Mouse (Mus musculus): ENCODE data around the gene Prkch.

DNA sequence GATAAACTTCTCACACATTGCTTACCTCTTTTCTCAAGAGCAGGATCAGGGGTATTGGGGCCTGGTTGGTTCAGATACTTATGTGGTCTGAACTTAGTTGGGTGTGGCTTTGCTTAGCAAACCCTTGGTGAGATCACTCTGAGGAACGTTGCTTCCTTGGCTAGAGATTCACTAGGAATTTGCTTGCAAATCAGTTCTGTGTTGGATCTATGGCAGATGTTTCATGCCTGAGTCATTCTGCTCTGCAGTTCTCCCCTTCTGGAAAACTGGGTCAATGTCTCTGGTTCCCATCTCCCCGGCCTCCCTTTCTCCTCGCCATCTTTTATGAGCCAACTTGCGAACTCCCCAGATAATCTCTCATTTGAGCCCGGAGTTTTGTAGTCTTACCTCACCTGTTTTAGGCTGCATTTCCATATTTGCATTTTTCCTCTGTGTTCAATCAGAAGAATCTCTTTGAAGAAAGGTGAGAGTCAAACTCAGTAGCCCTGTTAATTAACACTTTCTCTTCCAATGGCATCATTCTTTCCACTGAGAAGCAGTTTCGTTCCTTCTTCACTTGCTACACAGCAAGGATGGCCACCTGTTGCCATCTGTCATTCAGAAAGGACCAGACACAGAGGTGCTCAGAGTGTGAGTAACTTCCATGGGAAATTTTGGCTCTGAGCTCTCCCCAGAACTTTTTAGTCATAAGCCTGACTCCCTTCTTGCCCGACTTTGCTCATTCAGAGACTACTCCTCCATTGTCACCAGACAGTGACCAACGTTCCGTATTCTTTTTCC lies 141.4 kb downstream of the Prkch start:
- no peak for TF ChIP-seq CTCF (IDR thresholded peaks at IDR 0.05; ENCODE audit: low read depth, low read length)
- TF ChIP-seq POLR2A (IDR thresholded peaks at IDR 0.05; ENCODE audit: borderline replicate concordance, low read depth, low read length), result no peak
